Mouse (Mus musculus): Measurements from ENCODE around the gene Dstyk.

Gene Dstyk

GRCm38 (mm10) chr1:132388813-132389803, 28.2 kb upstream of the Dstyk start:
- peak; percentile 97 for DNase-seq

- DNase-seq: peak; percentile 98
Measured at GRCm38 (mm10) chr1:132389886-132390585, 27.3 kb upstream of the Dstyk start.

- DNase-seq: peak; percentile 95
Measured at GRCm38 (mm10) chr1:132390691-132391579, 26.4 kb upstream of the Dstyk start, which contains the start of gene Tmcc2. Gene Tmcc2, minus strand, starts transcription at chr1:132391281.

GRCm38 (mm10) chr1:132391580-132392022, 25.8 kb upstream of the Dstyk start:
- peak; percentile 99 for DNase-seq

GRCm38 (mm10) chr1:132392872-132393271, 24.5 kb upstream of the Dstyk start:
- DNase-seq: no peak

- no peak for DNase-seq
Measured at GRCm38 (mm10) chr1:132396705-132397104, 20.6 kb upstream of the Dstyk start.

- no peak for DNase-seq
Measured at GRCm38 (mm10) chr1:132400538-132400937, 16.8 kb upstream of the Dstyk start.

- no peak for DNase-seq
Measured at GRCm38 (mm10) chr1:132401843-132402242, 15.5 kb upstream of the Dstyk start.

- DNase-seq: no peak
Measured at GRCm38 (mm10) chr1:132410657-132411056, 6.7 kb upstream of the Dstyk start.

GRCm38 (mm10) chr1:132416244-132416942, 962 bp upstream of the Dstyk start:
- peak; percentile 89 for DNase-seq

- no peak for DNase-seq
Measured at GRCm38 (mm10) chr1:132416943-132417290, 438 bp upstream of the Dstyk start.

- no peak for DNase-seq
Measured at GRCm38 (mm10) chr1:132420206-132420605, 2.9 kb downstream of the Dstyk start.

GRCm38 (mm10) chr1:132420662-132421061, 3.3 kb downstream of the Dstyk start:
- DNase-seq: no peak

- DNase-seq: no peak
Measured at GRCm38 (mm10) chr1:132422912-132423696, 5.7 kb downstream of the Dstyk start.

GRCm38 (mm10) chr1:132425600-132425999, 8.2 kb downstream of the Dstyk start:
- DNase-seq: no peak

- no peak for DNase-seq
Measured at GRCm38 (mm10) chr1:132430818-132431217, 13.5 kb downstream of the Dstyk start.

GRCm38 (mm10) chr1:132431716-132432115, 14.4 kb downstream of the Dstyk start:
- peak; percentile 90 for DNase-seq

- no peak for DNase-seq
Measured at GRCm38 (mm10) chr1:132433349-132433748, 16.0 kb downstream of the Dstyk start.

GRCm38 (mm10) chr1:132434032-132434431, 16.7 kb downstream of the Dstyk start:
- DNase-seq: peak; percentile 87

GRCm38 (mm10) chr1:132436320-132436958, 19.1 kb downstream of the Dstyk start:
- peak; percentile 94 for DNase-seq

- DNase-seq: peak; percentile 74
Measured at GRCm38 (mm10) chr1:132436960-132437359, 19.6 kb downstream of the Dstyk start.
